Mouse (Mus musculus): ENCODE data around the gene Snd1. TPM values are rescaled to one million over a fixed set of nuclear protein-coding genes. Genes with fewer than 3 reads are reported as not detected.

Gene Snd1
- polyA plus RNA-seq, 1 experiment, result 155 TPM

GRCm38 (mm10) chr6:28847616-28848015 is 372.7 kb downstream of the Snd1 start:
- no peak for TF ChIP-seq CEBPB (IDR thresholded peaks at IDR 0.05; ENCODE audit: low read depth)
- Histone ChIP-seq H3ac (ENCODE audit: control insufficient read depth, insufficient read length, low read depth) (no peak overlapping the region), H3K79me2 (ENCODE audit: control insufficient read depth, insufficient read depth) (peaks cover 11% of the 10 kb centered on the region), H3K4me3 (ENCODE audit: insufficient read depth, poor library complexity, severe bottlenecking) (no peak overlapping the region), H3K36me3 (ENCODE audit: control insufficient read depth, insufficient read depth) (peaks cover 6% of the 10 kb centered on the region), H3K27me3 (ENCODE audit: control insufficient read depth, insufficient read depth, insufficient read length) (no peaks in the 10 kb centered on the region), H3K79me3 (ENCODE audit: low read depth) (no peaks in the 10 kb centered on the region)

- Histone ChIP-seq H3K36me3 (ENCODE audit: control insufficient read depth, insufficient read depth) (peaks cover 7% of the 10 kb centered on the region), H3ac (ENCODE audit: control insufficient read depth, insufficient read length, low read depth) (no peak overlapping the region), H3K79me2 (ENCODE audit: control insufficient read depth, insufficient read depth) (peaks cover 11% of the 10 kb centered on the region), H3K27me3 (ENCODE audit: control insufficient read depth, insufficient read depth, insufficient read length) (no peaks in the 10 kb centered on the region), H3K4me3 (ENCODE audit: insufficient read depth, poor library complexity, severe bottlenecking) (no peak overlapping the region), H3K79me3 (ENCODE audit: low read depth) (no peaks in the 10 kb centered on the region)
- no peak for TF ChIP-seq CTCF (IDR thresholded peaks at IDR 0.05; ENCODE audit: control insufficient read depth, insufficient read depth, insufficient read length)
- TF ChIP-seq MYOG (IDR thresholded peaks at IDR 0.05; ENCODE audit: control insufficient read depth, extremely low read depth, insufficient read length), result no peak
- no peak for TF ChIP-seq FOSL1 (IDR thresholded peaks at IDR 0.05; ENCODE audit: insufficient read depth, low read length, poor library complexity, severe bottlenecking)
- no peak for TF ChIP-seq USF1 (IDR thresholded peaks at IDR 0.05; ENCODE audit: low read depth)
- TF ChIP-seq MYOD1 (IDR thresholded peaks at IDR 0.05; ENCODE audit: control insufficient read depth, insufficient read length, low read depth), result no peak
- TF ChIP-seq CEBPB (IDR thresholded peaks at IDR 0.05; ENCODE audit: low read depth), result no peak
- no peak for TF ChIP-seq MAX (IDR thresholded peaks at IDR 0.05)
These were observed 373.4 kb downstream of the Snd1 start for GRCm38 (mm10) chr6:28848285-28848794.

- TF ChIP-seq MAX (IDR thresholded peaks at IDR 0.05) (no peak), CEBPB (IDR thresholded peaks at IDR 0.05; ENCODE audit: low read depth) (no peak), USF1 (IDR thresholded peaks at IDR 0.05; ENCODE audit: low read depth) (no peak), MYOD1 (IDR thresholded peaks at IDR 0.05; ENCODE audit: control insufficient read depth, insufficient read length, low read depth) (no peak), FOSL1 (IDR thresholded peaks at IDR 0.05; ENCODE audit: insufficient read depth, low read length, poor library complexity, severe bottlenecking) (no peak)
- Histone ChIP-seq H3K27me3 (ENCODE audit: control insufficient read depth, insufficient read depth, insufficient read length) (no peaks in the 10 kb centered on the region), H3K4me3 (ENCODE audit: insufficient read depth, poor library complexity, severe bottlenecking) (no peak overlapping the region), H3K79me2 (ENCODE audit: control insufficient read depth, insufficient read depth) (peaks cover 11% of the 10 kb centered on the region), H3K36me3 (ENCODE audit: control insufficient read depth, insufficient read depth) (peaks cover 7% of the 10 kb centered on the region), H3ac (ENCODE audit: control insufficient read depth, insufficient read length, low read depth) (no peak overlapping the region), H3K79me3 (ENCODE audit: low read depth) (no peaks in the 10 kb centered on the region)
These were observed 374.0 kb downstream of the Snd1 start for GRCm38 (mm10) chr6:28848891-28849290.

GRCm38 (mm10) chr6:28849317-28849716 is 374.4 kb downstream of the Snd1 start:
- Histone ChIP-seq H3K79me2 (ENCODE audit: control insufficient read depth, insufficient read depth) (peaks cover 11% of the 10 kb centered on the region), H3ac (ENCODE audit: control insufficient read depth, insufficient read length, low read depth) (no peak overlapping the region), H3K36me3 (ENCODE audit: control insufficient read depth, insufficient read depth) (peaks cover 7% of the 10 kb centered on the region), H3K27me3 (ENCODE audit: control insufficient read depth, insufficient read depth, insufficient read length) (no peaks in the 10 kb centered on the region), H3K79me3 (ENCODE audit: low read depth) (no peaks in the 10 kb centered on the region), H3K4me3 (ENCODE audit: insufficient read depth, poor library complexity, severe bottlenecking) (no peak overlapping the region)
- no peak for TF ChIP-seq MYOD1 (IDR thresholded peaks at IDR 0.05; ENCODE audit: control insufficient read depth, insufficient read length, low read depth)
- TF ChIP-seq USF1 (IDR thresholded peaks at IDR 0.05; ENCODE audit: low read depth), result no peak
- TF ChIP-seq CTCF (IDR thresholded peaks at IDR 0.05; ENCODE audit: control insufficient read depth, insufficient read depth, insufficient read length), result no peak
- no peak for TF ChIP-seq FOSL1 (IDR thresholded peaks at IDR 0.05; ENCODE audit: insufficient read depth, low read length, poor library complexity, severe bottlenecking)
- TF ChIP-seq MYOG (IDR thresholded peaks at IDR 0.05; ENCODE audit: control insufficient read depth, extremely low read depth, insufficient read length), result no peak
- TF ChIP-seq MAX (IDR thresholded peaks at IDR 0.05), result no peak
- no peak for TF ChIP-seq CEBPB (IDR thresholded peaks at IDR 0.05; ENCODE audit: low read depth)

GRCm38 (mm10) chr6:28850326-28850900 is 375.5 kb downstream of the Snd1 start:
- H3ac ChIP-seq (ENCODE audit: control insufficient read depth, insufficient read length, low read depth), result no peak overlapping the region
- no peaks in the 10 kb centered on the region for H3K79me3 ChIP-seq (ENCODE audit: low read depth)
- no peak overlapping the region for H3K4me3 ChIP-seq (ENCODE audit: insufficient read depth, poor library complexity, severe bottlenecking)
- TF ChIP-seq CEBPB (IDR thresholded peaks at IDR 0.05; ENCODE audit: low read depth) (no peak), MYOD1 (IDR thresholded peaks at IDR 0.05; ENCODE audit: control insufficient read depth, insufficient read length, low read depth) (no peak), CTCF (IDR thresholded peaks at IDR 0.05; ENCODE audit: control insufficient read depth, insufficient read depth, insufficient read length) (no peak), MYOG (IDR thresholded peaks at IDR 0.05; ENCODE audit: control insufficient read depth, extremely low read depth, insufficient read length) (no peak), FOSL1 (IDR thresholded peaks at IDR 0.05; ENCODE audit: insufficient read depth, low read length, poor library complexity, severe bottlenecking) (no peak), MAX (IDR thresholded peaks at IDR 0.05) (no peak), USF1 (IDR thresholded peaks at IDR 0.05; ENCODE audit: low read depth) (no peak)
- H3K79me2 ChIP-seq (ENCODE audit: control insufficient read depth, insufficient read depth), result peaks cover 11% of the 10 kb centered on the region
- no peaks in the 10 kb centered on the region for H3K27me3 ChIP-seq (ENCODE audit: control insufficient read depth, insufficient read depth, insufficient read length)
- peaks cover 7% of the 10 kb centered on the region for H3K36me3 ChIP-seq (ENCODE audit: control insufficient read depth, insufficient read depth)

- no peak overlapping the region for H3K4me3 ChIP-seq (ENCODE audit: insufficient read depth, poor library complexity, severe bottlenecking)
- TF ChIP-seq USF1 (IDR thresholded peaks at IDR 0.05; ENCODE audit: low read depth) (no peak), CEBPB (IDR thresholded peaks at IDR 0.05; ENCODE audit: low read depth) (no peak), FOSL1 (IDR thresholded peaks at IDR 0.05; ENCODE audit: insufficient read depth, low read length, poor library complexity, severe bottlenecking) (no peak), CTCF (IDR thresholded peaks at IDR 0.05; ENCODE audit: control insufficient read depth, insufficient read depth, insufficient read length) (no peak), MYOD1 (IDR thresholded peaks at IDR 0.05; ENCODE audit: control insufficient read depth, insufficient read length, low read depth) (no peak), MYOG (IDR thresholded peaks at IDR 0.05; ENCODE audit: control insufficient read depth, extremely low read depth, insufficient read length) (no peak), MAX (IDR thresholded peaks at IDR 0.05) (no peak)
- no peaks in the 10 kb centered on the region for H3K27me3 ChIP-seq (ENCODE audit: control insufficient read depth, insufficient read depth, insufficient read length)
- no peaks in the 10 kb centered on the region for H3K79me3 ChIP-seq (ENCODE audit: low read depth)
- H3ac ChIP-seq (ENCODE audit: control insufficient read depth, insufficient read length, low read depth), result no peak overlapping the region
- H3K79me2 ChIP-seq (ENCODE audit: control insufficient read depth, insufficient read depth), result peaks cover 10% of the 10 kb centered on the region
- peaks cover 14% of the 10 kb centered on the region for H3K36me3 ChIP-seq (ENCODE audit: control insufficient read depth, insufficient read depth)
These were observed 377.4 kb downstream of the Snd1 start for GRCm38 (mm10) chr6:28852342-28852741.

Measured in C2C12 (cell line).